Mouse (Mus musculus) 3T3-L1 (cell line): ENCODE measurements around the gene Agtr1a.

ENCODE experiments used
- DNase-seq: peaks from one replicate; pipeline ENCODE4 v3.0.0-alpha.2; 2015; ENCODE audit warnings: low read depth, low spot score

The Agtr1a gene

GRCm38 (mm10) chr13:30362048-30362447, 25.8 kb downstream of the Agtr1a start:
- no peak for DNase-seq

- no peak for DNase-seq
These were observed 27.9 kb downstream of the Agtr1a start for GRCm38 (mm10) chr13:30364097-30364625.

DNA sequence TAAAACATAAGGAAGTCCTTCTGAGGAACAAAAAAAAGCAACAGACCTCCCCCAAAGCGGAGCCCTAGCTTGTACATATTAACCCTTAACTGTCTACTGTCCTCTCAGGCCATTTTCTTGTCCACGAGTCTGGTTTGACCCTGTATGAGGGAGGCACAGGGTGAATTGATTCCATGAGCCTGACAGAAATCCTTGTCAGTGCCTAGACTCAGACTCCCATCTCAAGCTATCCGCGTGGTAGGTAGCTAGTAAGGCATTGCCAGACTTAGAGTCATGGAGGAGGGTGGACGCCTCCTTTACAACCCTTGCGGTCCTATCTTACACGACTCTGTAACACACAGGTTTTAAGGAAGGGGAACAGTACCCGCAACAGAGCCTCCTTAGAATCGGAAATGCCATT, 28.5 kb downstream of the Agtr1a start:
- DNase-seq, result no peak

- DNase-seq, result no peak
These were observed 29.1 kb downstream of the Agtr1a start for GRCm38 (mm10) chr13:30365378-30365777.

DNA sequence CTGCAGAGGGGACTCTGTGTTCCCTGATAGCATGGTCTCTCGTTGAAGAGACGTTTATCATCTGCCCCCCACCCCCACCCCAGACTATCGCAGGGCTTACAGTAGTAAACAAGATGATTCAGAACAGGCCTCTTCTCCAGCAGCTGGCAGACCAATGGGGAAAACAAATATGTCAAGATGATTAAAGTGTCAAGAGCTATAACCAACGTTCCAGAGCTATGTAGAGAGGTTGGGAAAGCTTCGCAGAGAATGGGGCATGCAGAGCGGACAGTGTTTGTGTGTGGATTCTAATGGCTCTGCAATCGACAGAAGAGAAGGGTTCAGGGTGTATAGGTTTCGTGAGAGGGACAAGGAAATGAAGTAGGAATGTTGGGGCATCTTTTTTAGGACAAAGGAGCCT, 31.9 kb downstream of the Agtr1a start:
- DNase-seq, result peak; percentile 1

DNA sequence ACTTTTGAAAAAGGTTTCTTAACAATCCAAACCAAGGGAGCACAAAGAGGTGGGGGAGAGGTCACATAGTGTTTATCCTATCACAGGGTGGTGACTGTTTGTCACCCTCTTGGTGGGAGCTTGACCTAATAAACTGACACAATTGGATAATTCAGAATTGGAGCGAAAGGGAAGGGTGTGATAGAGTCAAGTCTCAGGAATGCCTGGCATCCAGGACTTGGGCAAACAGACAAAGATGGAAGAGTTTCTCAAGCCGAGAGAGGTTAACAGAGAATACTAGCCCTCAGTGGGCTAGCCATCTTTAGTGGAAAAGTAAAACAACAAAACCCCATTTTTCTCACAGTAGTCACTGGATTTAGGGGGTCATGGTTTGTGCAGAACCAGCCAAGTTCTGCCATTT, 32.5 kb downstream of the Agtr1a start:
- DNase-seq, result peak; percentile 37

DNA sequence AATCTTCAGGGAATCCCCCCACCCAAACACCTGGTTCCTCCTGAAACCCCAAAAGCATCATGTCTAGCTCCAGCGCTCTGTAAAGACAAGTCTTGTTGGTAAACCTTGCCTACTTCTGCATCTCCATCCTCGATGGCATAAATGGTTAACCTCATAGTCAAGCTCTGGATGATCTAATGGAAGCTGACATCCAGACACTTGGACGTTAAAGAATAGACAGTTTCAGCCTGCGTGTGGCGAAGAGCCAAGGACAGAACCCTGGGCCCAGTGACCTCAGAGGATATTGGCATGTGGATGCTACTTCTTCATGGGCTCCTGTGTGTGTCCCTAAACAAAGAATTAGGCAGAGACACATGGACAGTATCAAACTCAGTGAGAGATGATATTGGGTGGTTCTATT, 42.6 kb downstream of the Agtr1a start:
- DNase-seq, result no peak

GRCm38 (mm10) chr13:30385183-30385582, 48.9 kb downstream of the Agtr1a start:
- no peak for DNase-seq

GRCm38 (mm10) chr13:30394123-30394522, 57.9 kb downstream of the Agtr1a start:
- no peak for DNase-seq

GRCm38 (mm10) chr13:30396431-30396830, 60.2 kb downstream of the Agtr1a start:
- no peak for DNase-seq

- DNase-seq, result peak; percentile 25
These were observed 62.6 kb downstream of the Agtr1a start for GRCm38 (mm10) chr13:30398852-30399251.

DNA sequence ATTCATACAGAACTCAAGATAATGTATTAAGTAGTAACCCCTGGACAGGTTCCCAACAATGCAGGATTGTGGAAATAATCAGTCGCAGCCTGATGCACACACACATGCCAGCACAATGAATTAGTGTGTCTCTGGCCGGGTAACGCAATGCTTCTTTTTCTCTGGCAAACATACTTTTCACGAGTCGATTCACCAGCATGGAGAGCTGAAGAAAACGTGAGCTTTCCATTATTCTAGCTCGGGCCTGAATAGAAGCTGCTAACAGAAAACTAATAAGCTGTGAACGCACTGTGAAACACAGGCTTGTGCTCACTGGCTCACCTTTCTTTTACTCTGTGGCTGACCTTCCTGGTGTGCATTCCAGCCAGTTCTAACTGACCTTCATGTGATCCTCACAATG, 64.4 kb downstream of the Agtr1a start:
- no peak for DNase-seq

DNA sequence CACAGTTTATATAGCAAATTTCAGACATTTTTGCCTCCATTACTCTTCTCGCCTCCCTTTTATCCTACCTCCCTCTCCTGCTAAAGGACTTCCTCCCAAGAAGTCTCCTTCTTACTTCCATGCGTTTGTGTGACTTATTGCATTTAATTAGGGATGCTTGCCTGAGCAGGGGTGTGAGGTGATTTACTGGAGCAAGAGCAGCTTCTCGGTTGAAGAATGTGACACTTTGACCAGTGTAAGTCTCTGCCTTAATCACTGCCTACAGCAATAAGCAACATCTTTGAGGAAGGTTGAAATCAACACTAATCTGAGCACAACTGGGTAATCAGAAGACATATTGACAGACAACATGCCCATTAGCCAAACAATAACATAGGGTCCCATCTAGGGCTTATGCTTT, 67.6 kb downstream of the Agtr1a start:
- no peak for DNase-seq

DNA sequence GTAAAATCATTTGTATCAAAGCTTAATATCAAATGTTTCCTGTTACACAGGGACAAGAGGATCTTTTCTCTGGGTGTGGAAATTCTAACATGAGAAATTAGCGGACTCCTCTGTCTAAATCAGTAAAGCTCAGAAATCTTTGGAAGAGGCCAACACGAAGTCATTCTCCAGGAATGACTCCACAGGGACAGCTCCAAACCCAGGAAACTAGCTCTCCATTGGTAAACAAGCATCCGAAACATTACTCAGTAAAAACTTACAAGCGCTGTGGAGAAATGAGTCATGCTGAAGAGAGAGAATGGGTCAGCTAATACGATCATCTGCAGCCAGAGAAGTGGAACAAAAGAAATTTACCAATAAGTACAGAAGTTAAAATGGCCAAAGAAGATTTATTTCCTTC, 82.4 kb downstream of the Agtr1a start:
- DNase-seq, result peak; percentile 56

- DNase-seq, result no peak
These were observed 90.8 kb downstream of the Agtr1a start for GRCm38 (mm10) chr13:30427008-30427407.

GRCm38 (mm10) chr13:30427436-30427835, 91.2 kb downstream of the Agtr1a start:
- DNase-seq, result no peak
